Mouse (Mus musculus) urinary bladder, postnatal 10 days (tissue): ENCODE measurements around the gene Mpv17l.
"Not testable (repeated sequence)": the region's sequence is repeated elsewhere in the genome, so short reads cannot be mapped to it uniquely, and the experiment has no call there.

Experiments
- DNase-seq: peaks from one replicate; pipeline ENCODE4 v3.0.0; 2022; ENCODE audit warnings: low spot score

Gene Mpv17l

DNA sequence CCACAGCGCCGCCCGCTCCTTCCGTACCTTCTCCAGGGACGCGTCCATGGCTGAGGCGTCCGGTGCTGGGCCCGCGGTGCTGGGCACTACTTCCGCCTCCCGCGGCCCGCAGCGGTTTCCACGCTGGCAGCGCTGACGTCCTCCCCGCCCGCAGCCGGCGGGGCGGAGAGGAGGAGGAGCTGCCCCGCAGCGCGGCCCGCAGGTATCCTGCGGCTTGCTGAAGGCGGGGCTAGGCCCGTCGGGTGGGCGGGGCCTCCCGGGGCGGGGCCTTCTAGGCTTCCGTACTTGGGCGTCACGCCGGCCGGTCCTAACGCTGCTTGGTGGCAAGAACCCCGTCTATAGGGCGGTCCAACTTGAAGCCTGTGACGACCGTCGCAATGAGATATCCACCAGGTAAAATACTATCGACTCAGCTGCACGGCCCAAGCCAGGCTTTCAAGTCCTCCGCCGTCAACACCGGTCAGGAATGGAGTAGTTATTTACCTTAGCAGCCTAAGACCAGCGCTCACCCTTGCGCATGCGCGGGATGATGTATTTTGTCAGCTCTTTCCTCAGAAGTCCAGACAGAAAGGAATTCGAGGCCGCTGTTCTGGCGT lies at the start of gene Mpv17l, which contains the start of gene Pdxdc1:
TSS of gene Mpv17l (plus strand) at position 274 of the 596 bp plus-strand sequence.
TSS of gene Pdxdc1 (minus strand) at position 244 of the 596 bp plus-strand sequence.
- peak; percentile 86 for DNase-seq

DNA sequence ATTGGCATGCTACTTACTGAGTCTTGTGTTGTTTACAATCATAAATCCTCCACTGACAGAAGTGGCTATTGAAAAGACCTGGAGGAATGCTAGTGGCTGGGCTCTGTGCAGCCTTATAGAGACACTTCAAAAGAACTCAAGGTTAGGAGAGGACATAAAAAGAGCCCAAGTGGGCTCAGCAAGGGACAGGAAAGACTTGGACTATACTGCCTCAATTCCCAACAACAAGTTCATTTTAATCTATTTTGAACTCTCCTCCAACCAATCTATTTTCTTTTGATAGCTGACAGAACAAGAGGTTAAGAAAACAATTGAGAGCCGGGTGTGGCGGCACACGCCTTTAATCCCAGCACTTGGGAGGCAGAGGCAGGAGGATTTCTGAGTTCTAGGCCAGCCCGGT lies 49.1 kb upstream of the Mpv17l start:
- no peak for DNase-seq

DNA sequence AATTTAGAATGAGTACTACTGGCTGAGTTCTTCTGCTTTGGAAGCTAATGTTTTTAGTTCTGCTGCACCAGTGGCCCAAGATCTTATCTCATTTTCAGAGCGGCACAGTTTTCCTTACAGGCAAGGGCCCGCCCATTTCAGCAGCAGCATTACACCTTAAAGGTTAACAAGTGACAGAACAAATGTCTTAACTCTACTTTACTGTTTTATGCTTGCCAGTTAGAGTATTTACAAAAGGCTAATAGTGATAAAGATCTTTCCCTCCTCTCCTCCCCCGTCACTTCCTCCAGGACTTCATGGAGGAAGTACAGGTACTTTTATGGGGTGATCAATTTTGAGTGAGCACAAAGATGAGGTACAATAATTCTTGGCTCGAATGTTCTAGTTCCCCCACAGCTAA lies 36.9 kb upstream of the Mpv17l start:
- no peak for DNase-seq

DNA sequence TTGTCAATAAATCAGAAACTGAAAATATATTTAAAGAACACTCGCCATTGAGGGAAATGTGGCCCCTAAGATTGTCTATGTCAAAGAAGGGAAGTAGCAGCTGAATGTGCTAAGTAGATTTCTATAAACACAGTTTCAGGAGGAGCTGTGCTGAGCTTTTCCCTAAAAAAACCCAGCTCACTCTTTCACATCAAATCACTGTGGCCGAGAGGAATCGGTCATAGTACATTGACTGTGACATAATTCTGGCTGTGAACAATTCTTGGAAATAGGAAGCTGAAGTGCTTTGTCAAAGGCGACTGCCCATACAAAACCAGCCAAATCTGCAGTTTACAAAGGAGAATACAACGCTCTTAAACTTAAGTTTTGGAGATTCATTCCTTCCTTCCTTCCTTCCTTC lies 36.3 kb upstream of the Mpv17l start:
- DNase-seq, result no peak

DNA sequence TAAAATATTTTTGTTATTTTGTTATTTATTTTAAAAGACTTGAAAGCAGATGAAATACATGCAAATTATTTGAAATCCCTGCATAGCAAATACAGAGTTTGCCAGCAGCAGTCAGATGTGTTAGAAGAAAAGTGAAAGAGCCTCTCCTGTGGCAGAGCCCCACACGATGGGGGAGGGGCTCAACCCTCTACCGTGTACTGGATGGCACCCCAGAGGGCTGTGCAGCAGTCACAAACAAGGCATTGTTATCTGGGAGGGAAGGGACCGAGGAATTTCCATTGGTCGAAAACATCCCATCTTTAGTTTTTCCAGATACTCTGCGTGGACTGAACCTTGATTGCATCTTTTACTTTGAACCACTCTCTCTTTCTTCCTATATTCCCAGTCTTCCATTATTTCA lies 35.6 kb upstream of the Mpv17l start:
- not testable (repeated sequence) for DNase-seq

DNA sequence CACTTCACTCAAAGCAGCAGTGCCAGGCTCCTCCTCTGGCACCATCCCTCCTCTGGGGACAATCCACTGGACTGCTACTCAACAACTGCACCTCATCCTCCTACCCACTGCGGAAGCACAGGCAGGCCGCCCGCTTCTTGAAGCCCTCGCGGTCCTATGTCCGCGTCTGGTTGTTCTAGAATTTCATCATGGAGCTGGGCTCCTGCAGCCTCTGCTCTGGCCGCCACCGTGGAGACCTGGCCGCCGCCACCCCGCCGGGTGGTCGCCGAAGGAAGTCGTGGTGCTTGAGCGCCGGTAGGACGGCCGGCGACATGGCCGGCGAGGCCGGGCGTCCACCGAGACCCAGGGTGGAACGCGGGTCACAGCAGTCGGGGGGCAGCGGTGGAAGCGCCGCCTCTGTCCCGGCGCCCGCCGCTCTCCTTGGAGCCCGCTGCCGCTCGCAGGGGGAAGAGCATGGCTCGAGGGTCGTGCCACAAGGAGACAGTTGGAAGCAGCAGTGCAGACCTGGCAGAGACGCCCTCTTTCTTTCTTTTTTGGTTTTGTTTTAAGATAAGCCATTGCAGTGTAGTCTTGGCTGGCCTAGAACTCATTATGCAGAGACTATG lies 34.9 kb upstream of the Mpv17l start:
- no peak for DNase-seq

DNA sequence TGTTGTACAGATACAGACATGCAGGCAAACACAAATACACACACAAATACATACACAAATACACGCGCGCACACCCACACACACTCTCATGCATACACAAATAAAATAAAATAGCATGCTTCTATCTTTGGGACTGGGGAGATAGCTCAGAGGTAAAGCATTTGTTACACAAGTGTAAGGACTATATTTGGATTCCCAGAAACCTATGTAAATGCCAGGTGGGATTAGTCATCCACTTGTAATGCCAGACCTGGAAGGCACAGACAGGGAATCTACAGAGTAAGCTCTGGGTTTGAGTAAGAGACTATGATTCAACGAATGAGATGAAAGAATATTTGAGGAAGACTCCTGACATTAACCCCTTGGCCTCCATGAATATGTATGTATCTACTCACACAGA lies 27.5 kb upstream of the Mpv17l start:
- DNase-seq, result no peak

DNA sequence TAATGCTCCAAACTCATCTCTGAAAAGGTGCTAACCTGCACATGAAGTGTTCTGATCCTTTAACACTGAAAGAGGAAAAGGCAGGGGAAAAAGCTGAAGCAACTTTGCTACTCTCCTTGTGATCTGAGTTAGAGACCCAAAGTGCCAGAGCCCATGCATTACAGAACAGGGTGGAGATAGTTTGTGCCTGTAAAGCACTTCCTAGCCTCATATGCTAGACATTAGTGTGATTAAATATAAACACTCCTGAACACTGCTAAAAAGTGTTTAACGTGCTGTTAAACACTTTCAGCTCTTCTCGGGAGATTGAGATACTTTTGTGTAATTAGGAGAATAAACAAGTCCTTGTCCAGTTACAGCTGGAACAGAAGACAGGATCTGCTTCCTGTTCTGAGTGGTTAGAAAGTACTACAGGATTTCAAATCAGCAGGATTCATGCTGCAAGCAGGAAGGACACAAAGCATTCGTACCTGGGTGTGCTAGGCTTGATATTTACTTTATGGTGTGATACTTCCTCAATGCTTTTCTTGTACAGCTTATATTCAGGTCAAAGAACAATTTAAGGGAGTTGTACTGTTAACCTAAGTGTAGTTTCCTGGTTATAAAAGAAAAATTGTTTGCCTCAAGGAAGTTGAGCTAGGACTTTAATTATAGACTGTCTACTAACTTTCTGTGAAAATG lies 19.7 kb upstream of the Mpv17l start:
- no peak for DNase-seq

DNA sequence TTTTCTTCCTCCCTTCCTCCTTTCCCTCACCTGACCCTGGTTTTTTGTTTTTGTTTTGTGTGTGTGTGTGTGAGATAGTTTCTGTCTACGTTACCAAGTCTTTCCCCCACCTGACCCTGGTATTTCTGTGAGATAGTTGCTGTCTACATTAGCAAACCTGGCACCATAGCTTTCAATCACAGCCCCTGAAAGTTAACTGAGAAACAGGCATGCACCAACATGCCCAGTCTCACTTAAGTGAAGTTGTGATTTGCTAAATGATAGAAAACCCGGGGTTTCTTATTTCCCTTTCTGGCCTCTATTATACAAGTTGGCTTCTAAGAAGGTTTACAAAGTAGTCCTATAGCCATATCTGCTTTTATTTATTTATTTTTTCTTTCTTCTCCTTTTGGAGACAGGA lies 12.5 kb upstream of the Mpv17l start:
- DNase-seq, result no peak

DNA sequence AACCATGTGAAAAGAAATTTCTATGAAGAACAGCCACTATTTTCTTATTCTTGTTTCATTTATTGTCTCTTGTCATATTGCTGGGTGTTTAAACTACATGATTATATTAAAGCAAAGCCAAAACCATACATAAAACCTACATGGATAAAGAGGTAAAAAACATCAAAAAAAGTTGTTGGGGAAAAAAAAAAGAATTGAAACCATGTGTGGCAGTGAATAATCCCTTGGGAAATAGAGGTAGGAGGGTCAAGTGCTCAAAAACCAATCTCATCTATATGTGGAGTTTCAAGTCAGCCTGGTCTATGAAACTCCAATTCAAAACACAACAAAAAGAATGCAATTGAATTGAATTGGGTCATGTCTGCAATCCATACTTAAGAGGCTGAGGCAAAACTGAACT lies 10.1 kb upstream of the Mpv17l start:
- no peak for DNase-seq

DNA sequence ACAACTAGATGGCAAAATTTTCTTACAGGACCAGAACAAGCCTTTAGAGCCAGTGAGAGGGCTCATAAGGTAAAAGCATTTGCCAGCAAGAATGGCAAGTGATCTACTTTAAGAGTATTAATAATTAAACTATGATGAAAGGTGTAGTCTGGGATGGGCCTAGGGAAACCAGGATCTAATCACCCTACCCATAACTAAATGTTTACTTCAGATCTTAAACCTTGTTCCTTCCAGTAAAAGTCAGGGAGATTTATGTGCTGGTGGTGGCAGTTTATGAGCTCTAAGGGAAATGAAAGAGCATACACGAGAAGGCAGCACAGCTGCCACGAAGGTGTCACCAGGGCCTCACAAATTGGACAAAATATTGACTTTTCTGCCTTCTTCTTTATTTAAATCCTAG lies 8.9 kb upstream of the Mpv17l start:
- DNase-seq, result no peak

DNA sequence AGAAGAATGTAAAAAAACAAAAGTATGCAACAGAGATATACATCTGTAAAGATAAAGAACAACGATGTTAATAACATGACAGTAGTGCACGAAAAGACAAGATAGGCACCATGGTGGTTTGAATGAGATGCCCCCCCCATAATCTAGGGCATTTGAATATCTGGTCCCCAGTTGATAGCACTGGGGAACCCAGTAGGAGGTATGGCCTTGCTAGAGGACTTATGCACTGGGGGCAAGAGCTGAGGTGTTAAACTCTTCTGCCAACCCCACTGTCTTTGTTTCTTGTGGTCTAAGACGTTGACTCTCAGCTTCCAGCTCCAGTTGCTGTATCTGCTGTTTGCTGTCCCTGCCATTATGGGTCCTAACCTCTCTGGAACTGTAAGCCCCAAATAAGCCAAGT lies 7.2 kb upstream of the Mpv17l start:
- no peak for DNase-seq

DNA sequence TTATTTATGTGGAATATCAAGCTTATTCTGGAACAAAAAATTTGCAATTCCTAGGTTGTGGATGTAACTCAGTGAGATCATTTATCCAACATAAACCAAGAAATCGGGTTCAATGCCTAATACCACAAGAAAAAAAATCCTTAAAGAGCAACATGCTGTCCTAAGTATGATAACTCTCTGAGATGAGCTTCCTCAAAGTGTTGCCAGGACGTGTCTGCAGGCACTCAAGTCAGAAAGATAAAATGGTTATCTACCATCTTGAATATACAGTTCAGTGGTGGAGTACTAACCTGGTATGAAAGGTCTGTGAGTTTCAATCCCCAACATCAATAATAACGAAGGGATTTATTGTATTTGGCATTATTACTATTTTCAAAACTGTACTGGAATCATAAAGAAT lies 6.6 kb upstream of the Mpv17l start:
- DNase-seq, result no peak

DNA sequence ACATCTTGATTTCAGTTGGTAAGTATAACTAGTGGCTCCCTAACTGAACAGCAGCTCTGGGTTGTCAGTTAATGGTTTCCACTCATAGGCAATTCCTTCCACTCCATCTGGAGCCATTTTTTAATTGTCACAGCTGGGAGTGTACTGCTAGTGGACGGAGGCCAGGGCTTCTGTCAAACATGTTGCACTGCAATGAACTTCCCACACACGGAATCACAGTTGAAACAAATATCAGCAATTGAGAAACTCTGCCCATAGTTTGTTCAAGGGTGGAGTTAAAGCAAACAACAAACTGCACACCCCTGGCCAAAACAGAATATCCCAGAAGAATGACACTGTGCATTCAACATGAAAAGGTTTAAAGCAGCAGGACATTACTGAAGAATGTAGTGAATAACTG lies 4.0 kb upstream of the Mpv17l start:
- DNase-seq, result no peak

DNA sequence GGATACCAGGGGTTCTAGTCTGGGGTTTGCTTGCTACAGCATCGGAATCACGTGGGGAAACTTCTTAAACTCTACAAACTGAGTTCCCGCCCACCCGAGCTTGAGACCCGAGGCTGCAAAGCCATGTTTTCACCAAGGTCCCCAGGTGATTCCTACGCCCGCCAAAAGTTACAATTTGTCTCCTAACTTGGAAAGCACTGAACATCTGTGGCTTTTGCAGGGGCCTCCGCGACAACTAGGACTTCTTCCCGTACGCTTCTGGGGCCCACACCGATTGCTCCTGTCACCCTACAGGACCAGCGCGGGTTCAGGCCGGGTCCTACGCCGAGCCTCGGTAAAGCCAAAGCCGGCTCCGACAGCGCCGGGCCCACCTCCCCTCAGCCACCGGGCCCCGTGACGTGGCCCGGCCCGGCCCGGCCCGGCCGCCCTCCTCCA lies 547 bp upstream of the Mpv17l start:
- DNase-seq, result no peak

DNA sequence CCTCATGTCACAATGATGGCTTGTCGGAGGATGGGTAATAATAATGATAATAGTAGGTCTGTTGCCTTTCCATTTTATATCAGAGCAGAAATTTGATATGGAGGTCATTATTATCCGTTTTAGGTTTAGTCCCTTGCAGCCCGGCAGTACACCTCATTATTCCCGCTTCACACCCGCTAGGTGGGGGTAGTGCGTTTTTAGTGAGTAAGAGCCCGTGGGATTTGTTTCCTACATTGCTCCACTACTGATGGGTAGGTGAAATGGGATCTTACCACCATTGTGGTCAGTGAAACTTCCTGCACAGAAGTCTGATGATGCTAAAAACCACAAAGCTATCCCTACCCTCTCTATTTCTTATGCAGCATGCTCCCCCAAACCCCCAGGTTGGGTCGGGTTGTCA lies 527 bp downstream of the Mpv17l start:
- no peak for DNase-seq

DNA sequence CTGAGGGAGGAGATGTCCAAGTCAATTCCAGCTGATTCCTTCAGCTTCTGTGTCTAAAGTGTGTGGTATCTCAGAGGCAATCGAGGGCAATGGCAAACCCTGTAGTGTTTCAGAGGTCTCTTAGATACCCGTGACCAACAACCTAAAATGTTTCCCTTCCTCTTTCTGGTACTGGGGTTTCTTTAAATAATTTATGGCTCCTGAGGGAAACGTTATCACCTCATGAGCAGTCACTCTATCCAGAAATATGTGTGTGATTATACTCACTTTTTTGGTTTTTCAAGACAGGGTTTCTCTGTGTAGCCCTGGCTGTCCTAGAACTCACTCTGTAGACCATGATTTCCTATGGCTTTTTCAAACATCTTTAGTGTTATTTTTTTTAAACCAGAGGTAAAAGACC lies 4.3 kb downstream of the Mpv17l start:
- DNase-seq, result no peak

DNA sequence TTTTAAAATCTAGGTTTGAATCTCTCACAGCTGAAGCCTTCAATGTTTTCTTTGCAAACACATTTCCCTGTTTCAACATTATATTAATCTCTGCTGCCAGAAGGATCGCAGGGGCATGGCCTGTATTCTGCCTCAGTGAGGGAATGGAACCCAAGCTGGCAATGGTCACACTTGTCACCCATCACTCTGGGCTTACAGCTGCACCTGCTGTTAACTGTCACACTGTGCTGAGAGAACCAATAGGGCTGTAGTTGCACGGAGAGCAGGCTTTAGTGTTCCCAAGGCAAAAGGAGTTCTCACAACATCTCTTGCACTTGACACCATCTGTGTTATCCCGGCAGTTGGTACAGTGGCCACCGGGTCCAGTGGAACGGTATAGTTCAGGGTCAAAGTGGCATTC lies 17.1 kb downstream of the Mpv17l start:
- no peak for DNase-seq

DNA sequence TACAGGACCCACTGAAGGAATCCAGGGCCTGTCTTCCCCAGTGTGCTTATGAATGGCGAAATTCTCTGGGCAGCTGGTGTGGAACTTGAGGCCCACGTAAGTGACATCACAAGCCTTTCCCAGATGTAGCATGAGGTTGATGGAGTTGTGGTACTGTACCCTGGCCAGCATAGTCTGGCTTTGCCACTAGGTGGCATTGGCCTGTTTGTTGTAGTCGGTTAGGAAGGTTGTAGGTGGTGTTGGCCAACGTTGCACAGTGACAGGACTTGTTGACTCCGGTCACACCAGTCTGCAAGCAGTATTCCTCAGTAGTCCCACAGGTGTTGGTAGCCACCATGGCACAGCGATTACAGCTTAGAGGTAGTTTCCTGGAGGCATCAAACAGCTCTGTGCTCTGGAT lies 18.1 kb downstream of the Mpv17l start:
- DNase-seq, result no peak

DNA sequence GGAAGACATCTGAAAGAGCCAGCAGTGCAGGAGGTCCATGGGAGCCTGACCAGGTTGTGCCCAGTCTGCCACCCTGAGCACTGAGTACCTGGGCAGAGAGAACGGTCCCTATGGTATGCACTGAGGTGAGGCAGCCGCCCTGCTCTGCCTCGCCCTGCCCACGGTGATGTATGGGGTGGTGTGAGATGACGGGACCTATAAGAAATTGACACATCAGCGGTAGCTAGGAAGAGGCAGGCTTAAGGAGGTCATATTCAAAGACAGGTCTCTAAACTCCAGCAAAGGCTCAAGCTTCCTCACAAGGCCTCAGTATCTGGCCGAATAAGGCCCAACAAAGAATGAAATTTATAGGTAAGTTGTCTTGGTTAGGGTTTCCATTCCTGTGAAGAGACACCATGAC lies 18.8 kb downstream of the Mpv17l start:
- DNase-seq, result no peak

DNA sequence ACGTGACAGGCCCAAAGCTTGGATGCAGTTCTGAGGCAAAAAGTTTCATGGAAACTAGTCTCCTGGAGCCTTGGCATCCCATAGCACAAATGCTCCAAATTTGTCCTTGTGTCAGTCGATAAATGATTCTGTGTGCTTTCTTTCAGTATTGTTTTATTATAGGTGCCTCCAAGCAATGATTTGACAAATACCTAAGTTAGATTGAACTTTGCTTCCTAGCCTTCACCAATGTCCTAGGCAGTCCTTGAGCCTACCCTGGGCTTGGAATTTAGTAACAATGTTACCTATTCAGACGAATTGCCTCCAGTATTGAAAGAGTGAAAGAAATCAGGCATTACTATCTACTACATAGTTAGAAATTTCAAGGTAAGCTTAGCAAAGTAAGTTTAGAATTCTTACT lies 19.5 kb downstream of the Mpv17l start:
- not testable (repeated sequence) for DNase-seq

DNA sequence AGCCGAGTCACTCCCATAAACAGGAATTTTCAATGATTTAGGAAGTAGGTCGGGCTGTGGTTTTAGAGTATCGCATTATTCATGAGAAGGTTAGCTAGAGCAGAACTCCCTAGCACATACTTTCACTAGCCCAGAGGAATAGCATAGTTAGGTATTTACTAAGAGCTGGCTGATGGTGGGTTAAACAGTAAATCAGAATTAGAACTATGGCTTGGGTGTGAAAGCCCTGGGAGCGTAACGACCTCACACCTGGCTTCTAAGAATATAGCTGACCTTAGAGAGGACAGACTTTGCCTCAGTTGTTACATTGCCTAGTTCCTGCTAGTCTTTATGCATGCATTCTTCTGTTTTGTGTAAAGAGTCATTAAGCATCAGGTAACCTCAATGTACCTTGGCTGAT lies 20.0 kb downstream of the Mpv17l start:
- not testable (repeated sequence) for DNase-seq

DNA sequence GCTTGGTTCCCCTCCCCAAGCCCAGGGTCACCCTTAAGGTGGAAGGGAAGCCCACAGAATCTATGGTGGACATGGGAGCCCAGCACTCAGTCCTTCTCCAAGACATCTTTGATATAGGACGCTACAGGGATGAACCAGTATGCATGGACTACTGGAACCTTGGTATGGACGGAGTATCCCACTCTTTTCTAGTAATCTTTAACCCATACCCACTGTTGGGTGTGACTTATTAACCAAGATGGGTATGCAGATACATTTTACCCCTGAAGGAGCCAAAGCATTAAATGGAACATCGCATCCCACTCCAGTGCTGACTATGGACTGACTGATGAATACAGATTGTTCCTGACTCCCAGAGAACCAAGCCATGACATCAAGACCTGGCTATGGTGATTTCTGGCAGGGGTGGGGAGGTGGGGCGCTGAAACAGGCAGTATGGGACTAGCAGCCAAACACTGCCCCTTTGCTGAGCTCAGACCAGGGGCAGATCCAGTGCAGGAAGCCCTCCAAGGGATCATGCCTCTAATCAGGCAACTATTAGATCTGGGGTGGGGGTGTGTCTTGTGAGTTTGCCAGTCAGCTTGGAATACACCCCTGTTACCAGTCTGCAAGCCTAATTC lies 24.6 kb downstream of the Mpv17l start:
- no peak for DNase-seq
